Mouse (Mus musculus): ENCODE measurements around the gene Runx1.

The Runx1 gene

DNA sequence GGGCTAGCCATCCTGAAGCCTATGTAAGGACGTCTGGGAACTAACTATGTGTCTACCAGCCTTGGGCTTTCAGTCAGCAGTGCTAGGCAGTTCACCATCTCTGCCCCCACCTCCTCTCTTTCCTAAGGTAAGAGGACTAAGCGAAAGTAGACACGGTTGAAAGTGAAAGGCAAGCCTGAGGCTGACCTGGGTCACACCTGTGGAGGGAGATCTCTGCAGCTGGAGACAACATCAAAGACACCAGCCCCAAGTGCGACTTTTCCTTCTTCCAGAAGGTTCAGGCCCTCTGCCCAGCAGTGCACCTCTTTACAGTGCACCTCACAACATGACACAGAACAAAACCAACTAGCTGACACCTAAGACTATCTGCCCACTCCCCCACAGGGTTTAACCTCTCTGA lies 82.2 kb downstream of the Runx1 start:
- no peak for DNase-seq

DNA sequence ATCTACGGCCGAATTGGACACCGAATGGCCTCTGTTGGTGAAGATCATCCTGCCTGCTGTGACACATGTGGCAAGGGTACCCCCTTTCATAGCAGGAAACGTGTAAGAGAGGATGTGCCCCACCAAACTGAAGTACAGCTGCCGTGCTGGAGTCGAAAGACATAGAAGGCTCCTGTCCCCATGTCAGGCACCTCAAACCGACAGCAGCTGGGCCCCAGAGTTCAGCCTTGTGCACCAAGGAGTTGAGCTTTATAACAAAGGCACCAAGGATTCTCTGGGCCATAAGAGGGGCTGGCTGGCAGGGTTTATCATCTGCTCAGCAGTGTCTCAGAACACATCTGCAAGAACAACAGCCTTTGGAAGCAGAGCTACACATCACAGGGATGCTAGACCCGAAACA lies 84.6 kb downstream of the Runx1 start:
- DNase-seq = no peak

DNA sequence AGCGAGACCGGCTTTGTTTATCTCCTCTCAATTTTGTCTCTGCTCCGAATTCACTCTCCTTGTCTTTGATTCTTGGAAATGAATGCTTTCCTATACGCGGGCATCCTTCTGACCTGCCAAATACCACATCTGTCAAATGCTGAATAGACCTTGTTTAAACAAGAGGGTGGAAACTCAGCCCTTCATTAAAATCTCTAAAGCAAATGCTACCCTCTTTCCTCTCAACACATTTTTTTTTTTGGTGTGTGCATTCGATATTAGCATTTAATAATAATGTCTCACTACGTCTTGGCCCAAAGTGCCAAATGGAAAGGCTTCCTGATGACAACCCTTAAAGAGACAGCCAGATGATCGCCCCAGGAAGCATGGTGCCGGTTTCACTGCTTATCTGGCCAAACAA lies 85.4 kb downstream of the Runx1 start:
- no peak for DNase-seq

DNA sequence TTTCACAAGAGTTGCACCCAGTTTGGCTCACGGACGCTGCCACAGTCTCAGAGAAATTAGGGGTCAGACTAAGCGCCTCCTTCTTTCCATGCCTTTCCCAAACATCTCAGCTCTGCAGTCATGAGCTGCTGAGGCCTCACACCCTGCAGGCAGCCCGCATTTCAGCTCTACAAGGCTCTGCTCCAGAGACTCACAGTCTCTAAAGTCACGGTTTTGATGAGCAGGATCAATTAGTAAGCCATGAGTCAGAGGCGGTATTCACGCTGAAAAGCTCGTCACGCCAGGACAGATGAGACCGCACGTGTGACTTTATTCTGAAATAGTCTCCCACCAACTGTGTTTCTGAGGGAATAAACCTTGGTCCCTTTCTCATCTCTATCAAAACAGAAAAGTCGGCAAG lies 86.0 kb downstream of the Runx1 start:
- peak; percentile 17 for DNase-seq

DNA sequence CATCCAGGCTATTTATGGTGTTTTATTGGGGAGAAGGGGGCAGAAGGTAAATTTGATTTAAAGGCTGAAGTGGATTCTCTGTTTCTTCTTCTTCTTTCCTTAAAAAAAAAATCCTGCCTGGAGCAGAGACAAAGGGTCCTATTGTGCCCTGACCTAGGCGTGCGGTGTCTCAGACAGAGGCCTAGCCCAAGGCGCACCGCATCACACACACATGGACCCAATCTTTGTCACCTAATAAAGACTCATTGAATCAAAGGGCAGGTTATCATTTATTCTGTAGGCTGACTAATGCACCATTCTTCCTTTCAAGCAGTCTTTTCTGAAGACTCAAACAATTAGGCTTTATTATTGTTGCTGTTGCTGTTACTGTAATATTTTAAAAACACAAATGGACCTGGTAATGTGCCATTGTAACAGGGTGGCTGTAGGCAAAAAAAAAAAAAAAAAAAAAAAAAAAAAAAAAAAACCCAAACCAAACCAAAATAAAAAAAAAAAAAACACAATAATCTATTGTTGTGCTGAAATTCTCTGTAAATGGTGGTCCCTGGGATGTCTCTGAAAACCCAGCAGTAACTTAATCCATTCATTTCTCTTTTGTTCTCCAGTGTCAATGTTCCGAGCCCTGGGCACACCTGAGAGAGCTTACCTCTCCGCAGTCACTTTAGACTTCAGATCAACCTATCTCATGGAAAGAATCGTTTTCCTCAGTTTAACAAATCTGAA lies 86.7 kb downstream of the Runx1 start:
- DNase-seq = no peak

DNA sequence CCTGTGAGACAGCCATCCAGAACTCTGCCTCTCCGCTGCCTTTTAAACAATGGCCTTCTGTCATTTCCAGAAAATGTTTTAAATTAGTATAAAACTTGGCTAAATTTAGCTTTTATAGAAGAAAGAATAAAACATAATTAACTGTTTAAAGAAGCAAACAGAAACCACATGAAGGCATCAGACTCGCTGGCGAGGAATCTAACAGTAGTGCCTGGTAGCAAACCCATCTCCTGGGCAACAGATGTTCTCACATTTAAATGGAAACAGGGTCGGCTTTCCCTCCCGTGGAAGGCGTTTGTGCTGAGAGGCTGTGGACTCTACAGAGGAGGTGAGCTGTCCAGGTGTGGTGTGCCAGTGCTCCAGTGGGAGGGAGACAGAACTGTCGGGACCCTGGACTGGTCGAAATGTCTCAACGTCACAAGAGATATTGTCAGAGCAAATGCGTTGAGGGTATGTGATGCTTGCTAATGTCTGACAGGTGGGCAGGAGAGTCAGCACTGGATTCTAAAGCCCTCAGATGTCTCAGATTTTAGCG lies 87.4 kb downstream of the Runx1 start:
- no peak for DNase-seq

DNA sequence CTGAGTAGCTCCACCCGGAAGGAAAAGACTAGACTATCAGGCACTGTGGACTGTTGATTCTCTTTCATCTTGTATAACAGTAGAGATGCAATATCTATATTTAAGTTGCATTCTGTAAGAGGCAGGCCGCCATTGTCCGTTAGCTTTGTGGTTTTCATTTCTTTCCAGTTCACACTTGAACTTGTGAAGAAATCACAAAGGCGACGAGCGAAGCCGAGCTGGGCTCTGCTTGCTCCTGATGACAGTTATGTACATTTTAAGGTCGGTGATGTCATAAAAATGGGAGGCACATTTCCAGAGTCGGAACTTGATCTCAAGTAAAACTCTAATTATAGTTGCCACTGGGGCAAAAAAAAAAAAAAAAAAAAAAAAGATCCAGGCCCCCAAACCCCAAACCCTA lies 99.1 kb downstream of the Runx1 start:
- no peak for DNase-seq

DNA sequence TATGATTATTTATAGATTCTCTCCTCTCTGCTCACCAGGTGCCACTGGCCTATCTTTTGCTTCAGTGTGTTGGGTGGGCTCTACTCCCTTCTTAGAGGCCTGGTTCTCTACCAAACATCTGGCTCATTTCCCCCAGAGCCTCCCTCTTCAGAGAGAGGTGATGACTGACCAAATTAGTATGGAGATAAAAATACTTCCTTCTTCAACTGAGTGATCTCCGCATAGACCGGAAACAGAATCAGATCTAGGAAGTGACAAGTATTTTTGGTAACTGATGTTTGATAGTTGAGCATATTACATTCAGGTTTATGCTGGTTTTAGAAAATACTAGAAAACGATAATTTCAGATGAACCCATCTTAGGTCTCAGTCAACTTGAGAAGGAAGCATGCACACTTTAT lies 101.4 kb downstream of the Runx1 start:
- DNase-seq = no peak

DNA sequence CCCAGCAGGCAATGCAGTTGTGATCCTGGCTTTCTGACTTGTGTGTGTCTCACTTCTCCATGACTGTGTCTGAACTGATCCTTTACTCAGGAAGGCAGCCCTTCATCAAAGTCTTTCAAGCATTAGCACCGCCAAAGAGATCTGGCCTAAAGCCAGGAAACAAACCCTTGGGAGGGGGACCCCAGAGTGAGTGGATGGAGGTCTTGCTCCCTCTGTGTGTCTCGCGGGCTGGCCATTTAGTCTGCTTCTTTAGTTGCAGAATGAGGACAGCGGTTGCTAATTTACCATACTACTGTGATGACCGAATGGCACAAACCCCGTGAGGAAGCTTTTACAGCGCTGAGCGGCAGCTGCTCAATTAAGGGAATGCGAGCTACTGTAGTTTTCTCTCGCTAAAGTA lies 105.3 kb downstream of the Runx1 start:
- DNase-seq = no peak

DNA sequence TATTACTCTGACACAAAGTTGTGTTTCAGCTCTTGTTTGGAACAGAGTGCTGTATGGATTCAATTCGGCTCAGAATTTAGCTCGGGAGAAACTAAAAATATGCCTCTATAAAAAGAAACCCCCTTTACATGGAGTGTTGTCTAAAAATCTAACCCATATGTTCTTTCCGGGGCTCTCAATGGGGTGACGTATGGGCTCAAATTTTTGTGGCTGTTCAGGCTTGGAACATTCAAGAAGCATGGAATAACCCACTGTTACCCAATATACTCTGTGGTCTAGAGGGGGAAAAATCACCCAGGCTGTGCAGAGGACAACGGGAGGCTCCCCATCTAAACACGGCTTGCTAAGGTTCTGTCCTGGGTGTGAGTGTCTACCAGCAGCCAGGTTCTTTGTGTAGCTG lies 106.2 kb downstream of the Runx1 start:
- DNase-seq = no peak

DNA sequence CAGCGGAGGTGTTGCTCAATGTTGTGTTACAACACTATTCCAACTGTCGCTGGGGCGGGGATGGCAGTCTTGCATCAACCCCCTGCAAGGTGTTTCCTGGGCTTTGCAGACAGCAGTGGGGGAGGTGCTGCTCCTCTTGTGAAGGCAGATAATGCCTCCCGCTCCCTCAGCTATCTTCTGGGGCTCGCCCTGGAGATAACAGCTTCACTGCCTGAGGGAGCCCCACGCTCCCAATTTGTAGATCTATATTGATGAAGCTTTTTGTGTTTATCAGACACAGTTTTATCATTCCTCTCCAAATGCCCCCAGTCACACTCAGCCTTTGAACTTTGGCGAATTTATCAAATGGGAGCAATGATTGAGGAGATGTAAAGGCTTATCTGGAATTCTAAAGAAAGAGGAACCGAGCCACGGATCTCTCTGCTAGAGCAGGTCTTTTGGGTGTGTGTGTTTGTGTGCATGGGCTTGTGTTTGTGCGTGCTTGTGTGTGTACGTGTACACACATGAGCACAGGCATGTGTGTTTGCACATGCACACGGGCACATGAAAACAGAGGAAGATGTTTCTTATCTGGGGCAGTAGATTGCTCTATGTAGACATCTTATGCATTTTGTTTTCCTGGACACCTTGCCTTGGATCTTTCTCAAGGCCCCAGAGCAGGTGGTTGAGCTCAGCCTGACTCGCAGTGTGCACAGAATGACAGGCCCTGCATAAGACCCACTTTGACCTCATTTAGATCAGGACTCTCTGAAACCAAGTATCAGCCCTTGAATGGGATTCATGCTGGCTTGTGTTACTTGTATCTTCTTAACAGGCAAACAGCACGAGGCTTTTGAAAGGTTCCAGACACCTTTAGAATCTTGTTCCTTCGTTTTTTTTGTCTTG lies 110.1 kb downstream of the Runx1 start:
- DNase-seq = peak; percentile 52

DNA sequence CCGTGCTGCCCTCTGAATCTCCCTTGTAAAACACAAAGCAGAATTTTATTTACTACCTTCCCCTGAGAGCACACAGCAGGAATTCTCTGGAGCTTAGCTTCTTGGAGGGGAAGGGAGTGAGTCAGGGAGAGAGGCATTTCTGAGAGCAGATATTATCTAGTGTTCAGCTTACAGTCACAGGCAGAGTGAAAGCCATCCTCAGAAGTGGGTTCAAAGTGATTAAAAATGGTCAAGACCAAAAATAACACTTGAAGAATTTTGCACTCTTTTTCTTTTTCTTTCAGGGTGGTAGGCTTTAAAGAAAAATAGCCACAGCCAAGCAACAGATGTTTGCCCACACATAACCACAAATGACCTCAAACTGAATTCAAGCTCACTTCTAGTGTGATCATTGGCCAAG lies 115.8 kb downstream of the Runx1 start:
- DNase-seq = no peak

DNA sequence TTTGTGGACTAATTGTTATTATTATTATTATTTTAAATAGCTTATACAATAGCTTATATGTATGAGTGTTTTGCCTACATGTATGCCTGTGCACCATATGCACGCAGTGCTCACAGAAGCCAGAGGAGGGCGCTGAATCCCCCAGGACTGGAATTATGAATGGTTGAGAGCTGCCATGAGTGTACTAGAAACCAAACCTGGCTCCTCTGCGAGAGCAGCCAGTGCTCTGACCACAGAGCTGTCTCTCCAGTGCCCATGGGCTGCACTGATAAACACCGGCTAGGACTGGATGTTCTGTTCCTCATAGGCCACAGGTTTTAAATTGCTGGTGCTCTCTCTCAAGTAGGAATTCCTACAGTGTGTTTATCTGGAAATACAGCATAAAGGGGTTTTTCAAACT lies 117.2 kb downstream of the Runx1 start:
- no peak for DNase-seq

DNA sequence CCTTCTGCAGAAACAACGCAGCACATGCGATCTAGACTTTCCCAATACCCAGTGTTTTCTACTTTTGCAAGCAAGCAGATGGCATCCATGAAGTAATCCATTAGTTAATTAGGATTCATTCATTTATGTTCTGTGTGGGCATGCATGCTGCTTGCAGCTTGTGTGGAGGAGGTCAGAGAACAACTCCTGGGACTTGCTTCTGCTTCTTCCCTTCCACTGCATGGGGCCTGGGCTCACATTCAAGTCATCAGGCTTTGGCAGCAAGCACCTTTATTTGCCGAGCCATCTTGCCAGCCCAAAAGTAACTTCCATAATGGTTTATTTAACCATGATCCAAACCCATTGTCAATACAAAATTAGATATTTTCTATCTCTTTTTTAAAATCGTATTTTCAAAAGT lies 118.2 kb downstream of the Runx1 start:
- DNase-seq = no peak

DNA sequence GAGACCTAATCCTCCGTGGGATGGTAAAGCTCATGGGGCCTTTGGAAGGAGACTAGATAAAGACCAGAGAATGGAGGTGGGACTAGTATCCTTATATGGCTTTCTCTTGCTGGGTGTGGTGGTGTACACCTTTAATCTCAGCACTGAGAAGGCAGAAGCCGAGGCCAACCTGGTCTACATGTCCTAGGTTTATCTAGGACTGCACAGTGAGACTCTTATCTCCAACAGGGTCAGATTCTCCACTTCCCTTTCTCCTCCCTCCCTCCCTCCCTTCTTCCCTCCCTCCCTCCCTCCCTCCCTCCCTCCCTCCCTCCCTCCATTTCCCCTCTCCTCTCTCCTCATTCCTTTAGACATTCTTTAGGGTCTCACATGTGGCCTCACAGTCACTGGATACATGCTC lies 118.8 kb downstream of the Runx1 start:
- DNase-seq = no peak

DNA sequence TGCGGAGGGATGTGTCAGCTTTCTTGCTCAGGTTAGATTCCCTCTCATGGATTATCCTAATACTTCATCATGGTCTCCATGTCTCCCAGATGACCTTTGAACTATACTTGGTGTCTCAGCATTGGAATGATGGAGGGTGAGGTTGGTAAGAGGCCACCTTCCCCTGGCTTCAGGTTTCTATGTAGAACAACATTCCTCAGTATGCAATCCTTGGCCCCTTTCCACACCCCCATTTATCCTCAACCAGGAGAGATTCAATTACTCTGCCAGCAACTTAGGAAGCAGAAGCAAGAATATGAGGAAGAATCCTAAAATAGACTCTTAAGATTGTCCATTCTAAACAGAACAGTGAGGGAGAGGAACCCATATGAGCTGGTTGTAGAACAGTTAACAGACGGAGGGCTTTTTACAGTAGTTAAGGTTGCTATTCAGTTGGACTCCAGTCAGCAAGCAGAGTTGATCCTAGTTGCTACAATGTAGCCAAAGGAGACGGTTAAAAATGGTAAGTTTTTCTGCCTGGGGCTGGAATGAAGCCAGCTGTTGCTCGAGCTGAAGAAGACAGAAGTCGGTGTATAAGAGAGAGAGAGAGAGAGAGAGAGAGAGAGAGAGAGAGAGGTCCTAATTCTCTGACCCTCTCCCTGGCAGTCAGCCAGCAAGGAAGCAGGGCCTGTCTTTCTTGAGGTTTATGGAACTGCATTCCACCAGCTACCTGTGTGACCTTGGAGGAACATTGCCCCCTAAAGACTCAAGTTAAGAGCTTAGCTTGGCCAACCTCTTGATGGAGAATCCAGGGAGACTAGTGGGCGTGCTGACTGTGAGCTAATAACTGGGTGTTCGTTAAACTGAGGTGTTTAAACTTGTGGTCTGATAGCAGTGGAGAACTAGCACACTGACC lies 120.1 kb downstream of the Runx1 start:
- DNase-seq = no peak

DNA sequence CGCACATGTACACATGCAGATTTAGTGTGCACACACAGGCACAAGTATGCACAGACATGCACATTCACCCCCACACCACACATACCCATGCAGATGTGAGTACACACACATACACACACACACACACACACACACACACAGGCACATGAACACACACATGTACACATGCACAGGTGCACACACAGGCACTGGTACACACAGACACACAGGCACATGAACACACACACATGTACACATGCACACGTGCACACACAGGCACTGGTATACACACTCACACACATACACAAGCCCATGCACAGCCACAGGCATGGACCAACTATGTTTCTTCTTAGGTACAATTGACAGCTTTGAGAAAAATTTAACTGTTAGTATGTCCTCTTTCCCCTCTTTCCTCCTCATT lies 122.1 kb downstream of the Runx1 start:
- no peak for DNase-seq

DNA sequence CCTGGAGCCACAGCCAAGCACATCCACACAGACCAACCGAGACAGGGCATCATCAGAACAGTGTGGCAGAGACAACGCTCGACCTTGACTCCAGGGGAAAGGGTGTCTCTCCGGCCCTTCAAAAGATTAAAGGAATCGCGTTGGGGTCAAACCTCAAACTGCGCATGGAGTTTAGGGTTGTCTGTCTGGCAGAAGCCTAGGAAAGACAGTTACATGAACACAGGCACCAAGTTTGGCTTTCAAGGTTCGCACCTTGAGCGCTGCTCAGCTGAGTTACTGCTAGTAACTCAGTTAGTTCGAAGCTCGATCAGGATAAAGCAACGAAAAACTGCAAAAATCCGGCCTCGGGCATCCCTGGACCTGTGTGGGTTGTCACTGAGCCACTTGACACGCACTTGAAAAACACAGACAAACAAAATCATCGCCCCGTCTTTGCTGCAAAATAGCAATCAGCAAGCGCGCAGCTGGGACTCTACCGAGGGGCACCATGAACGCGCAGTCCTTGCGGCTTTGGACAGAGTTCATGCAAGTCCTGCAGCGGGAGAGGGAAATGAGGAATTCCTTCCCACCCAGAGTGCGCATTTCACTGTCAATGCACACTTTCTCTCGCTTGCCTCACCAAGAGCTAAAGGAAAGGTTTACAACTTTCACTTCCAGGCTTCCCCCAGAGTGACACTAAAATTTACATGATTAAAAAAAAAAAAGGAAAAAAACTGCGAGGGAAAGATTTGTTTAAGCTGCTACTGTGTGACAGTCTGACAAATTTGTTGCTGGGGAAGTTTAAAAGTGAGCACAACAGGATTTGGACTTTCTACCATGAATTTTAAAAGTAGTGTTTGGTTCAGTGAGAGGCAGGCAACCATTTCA lies 126.2 kb downstream of the Runx1 start:
- DNase-seq = no peak

DNA sequence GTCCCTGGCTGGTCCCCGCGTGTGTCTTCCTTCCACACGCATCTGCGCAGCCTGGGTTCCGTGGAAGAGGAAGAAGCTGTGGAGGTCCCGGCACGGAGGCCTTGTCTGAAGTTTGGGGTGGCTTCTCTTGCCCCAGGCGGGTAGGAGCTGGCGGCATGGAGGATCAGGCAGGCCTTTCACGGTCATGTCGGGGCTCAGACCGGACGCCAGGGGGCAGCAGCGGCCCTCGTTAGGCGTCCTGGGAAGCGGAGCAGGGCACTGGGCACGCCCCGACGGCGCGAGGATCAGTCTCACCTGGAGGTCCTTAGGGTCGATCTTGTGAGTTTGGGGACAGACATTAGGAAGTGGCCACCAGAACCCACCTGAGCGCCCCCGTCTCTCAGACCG lies 127.3 kb downstream of the Runx1 start:
- peak; percentile 94 for DNase-seq

DNA sequence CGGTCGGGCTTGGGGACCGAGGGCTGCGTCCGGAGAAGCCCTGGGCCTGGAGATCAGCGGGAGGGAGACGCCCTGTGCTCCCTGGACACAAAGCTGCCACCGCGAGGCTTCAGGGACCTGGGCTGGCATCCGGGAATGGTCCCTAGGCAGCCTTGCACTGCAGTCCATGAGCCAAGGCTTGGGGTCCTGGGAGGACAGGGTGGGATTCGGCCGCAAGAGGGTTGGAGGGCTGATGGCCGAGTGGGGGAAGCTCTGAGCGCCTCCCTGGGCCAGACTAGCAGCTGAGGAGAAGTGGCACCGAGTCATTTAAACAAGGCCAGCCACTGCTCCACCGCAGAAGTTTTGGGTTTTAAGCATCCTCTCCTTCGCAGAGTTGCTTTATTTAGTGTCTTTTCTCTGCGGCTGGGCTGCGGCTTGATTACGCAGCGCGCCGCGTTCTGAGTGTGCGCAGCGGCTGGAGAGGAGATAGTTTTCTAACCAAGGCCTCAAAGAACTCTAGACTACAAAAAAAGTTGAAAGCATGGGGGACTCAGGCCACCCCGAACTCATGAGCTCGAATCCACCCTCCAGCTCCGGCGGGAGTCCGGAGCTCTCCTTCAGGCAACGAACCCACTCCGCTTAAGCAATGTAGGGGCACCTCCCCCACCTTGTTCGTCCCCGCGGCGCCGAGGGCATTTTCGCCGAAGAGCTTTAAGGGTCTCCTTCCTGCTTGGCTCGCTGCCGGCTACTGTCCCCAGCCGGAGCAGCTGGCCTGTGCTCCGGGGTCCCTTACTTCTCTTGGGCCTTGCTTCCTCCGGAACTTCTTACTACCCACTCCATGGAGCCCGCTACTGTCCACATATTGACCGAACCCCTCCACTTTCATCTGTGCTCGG lies 128.0 kb downstream of the Runx1 start:
- DNase-seq = peak; percentile 66

DNA sequence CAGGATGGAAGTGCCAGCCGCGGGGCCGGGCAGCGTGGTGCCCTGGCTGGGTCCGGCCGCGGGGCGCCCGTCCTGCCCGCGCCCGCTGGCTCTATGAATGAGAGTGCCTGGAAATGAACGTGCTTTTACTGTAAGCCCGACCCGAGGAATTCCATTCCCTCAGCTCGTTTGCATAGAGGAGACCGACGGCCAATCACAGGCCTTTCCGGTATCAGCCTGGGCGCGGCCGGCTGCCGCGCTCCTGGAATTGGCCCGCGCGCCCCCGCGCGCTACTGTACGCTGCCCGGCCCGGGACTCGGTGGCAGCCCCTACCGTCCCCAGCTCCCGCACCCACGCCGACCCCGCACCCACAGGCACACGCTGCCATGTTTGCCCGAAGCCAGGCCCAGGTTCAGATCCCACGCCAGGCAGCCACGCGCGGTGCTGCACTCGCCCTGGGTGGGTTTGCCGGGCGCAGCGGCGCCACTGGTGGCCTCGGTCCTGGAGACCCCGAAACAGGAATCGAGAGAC lies 128.7 kb downstream of the Runx1 start:
- DNase-seq = peak; percentile 91
